In the genomic region with DNA sequence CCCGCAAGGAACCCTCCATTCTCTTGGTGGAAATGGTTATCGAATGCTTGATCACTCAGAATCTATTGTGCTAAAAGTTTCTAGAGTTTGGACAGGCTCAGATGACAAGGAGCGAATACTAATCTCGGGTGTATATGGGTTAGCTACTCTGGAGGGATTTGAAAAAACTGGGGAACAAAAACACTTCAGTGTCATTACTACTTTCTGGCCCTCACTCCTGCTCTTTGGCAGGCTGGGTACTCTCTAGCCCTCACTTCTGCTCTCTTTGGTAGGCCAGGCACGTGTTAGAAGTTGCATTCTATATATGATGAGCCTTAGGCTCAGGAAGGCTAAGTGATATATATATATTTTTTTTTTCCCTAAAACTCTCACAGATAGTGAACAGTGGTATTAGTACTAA, we compare ENCODE assay signal across 20 mouse cellular contexts. TPM values are rescaled to one million over a fixed set of nuclear protein-coding genes. Genes with fewer than 3 reads are reported as not detected.
"Had no signal": no experiment of that assay in that cellular context is flagged by ENCODE, and none has a peak within 500 bp of the region (broad histone marks: within the 10 kb centered on the region; RNA-seq: fewer than 3 reads in every experiment).

No protein-coding gene starts in this region.

- H3K9me3 ChIP-seq: midbrain, embryonic 10.5 days; midbrain, embryonic 12.5 days; midbrain, embryonic 15.5 days; neural tube, embryonic 13.5 days; neural tube, embryonic 15.5 days had no signal

- H3K4me3 ChIP-seq: midbrain, embryonic 10.5 days; midbrain, embryonic 12.5 days; midbrain, embryonic 15.5 days; myocyte; neural tube, embryonic 13.5 days; neural tube, embryonic 15.5 days had no signal

- H3K4me2 ChIP-seq: lung, embryonic 14.5 days; midbrain, embryonic 12.5 days; midbrain, embryonic 15.5 days; neural tube, embryonic 13.5 days; neural tube, embryonic 15.5 days had no signal

- DNase-seq: lung, adult 18-20 months; lung, embryonic 14.5 days; lung, postnatal 10 days; lung, postnatal 4 days; right cerebral cortex, adult 18-20 months; right cerebral cortex, postnatal 25 days; right cerebral cortex, postnatal 4 days; spleen, adult 18-20 months; thymus, adult 18-20 months; thymus, postnatal 14 days; thymus, postnatal 36 days had no signal

- H3K9ac ChIP-seq: lung, embryonic 14.5 days; midbrain, embryonic 12.5 days; midbrain, embryonic 15.5 days; neural tube, embryonic 13.5 days; neural tube, embryonic 15.5 days had no signal

- H3K27ac ChIP-seq: midbrain, embryonic 10.5 days; midbrain, embryonic 12.5 days; midbrain, embryonic 15.5 days; neural tube, embryonic 13.5 days; neural tube, embryonic 15.5 days had no signal

- H3K36me3 ChIP-seq: midbrain, embryonic 10.5 days; midbrain, embryonic 12.5 days; midbrain, embryonic 15.5 days; neural tube, embryonic 13.5 days; neural tube, embryonic 15.5 days had no signal

RNA-seq across cellular contexts. Expression of a gene that starts 1.8 kb away (rescaled TPM):
- total RNA-seq: megakaryocyte, adult 5-6 weeks; megakaryocyte-erythroid progenitor cell, adult 5-6 weeks had no signal
- polyA plus RNA-seq: midbrain, embryonic 10.5 days; midbrain, embryonic 12.5 days; myocyte; neural tube, embryonic 11.5 days had no signal
